Mouse (Mus musculus) cerebellum, adult 2 months (tissue): ENCODE data around the gene Pomgnt1.

Experiments used
- CTCF ChIP-seq: fragments of 200-500 bp; IDR thresholded peaks from 2 replicates; pipeline ENCODE4 v1.5.1; 2011; ENCODE audit warnings: low read depth, mild to moderate bottlenecking, control low read depth, low read length, moderate library complexity, borderline replicate concordance; ENCODE audit not compliant: insufficient read depth
- POLR2A ChIP-seq: fragments of 200-500 bp; IDR thresholded peaks from 2 replicates; pipeline ENCODE4 v1.6.1; 2011; ENCODE audit warnings: low read length, control low read depth, borderline replicate concordance; ENCODE audit not compliant: insufficient read depth

DNA sequence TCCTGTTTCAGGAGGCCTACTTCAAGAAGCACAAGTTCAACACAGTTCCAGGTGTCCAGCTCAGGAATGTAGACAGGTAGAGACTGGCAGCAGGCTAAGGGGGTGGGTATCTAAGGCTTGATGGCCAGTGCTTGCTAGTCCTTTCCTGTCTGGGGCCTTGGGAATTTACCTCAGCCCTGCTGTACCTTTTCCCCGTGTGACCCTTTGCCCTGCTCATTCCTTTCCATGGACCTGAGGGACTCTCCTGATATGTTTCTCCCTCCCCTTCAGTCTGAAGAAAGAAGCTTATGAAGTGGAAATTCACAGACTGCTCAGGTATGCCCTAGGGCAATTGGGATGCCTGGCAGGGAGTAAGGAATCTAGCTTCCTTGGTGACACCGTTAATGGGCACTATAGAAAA, 34.2 kb downstream of the Pomgnt1 start:
- TF ChIP-seq CTCF (no peak), POLR2A (no peak)
